Mouse (Mus musculus) G1E-ER4 (cell line): ENCODE data around the gene Fads1. TPM values are rescaled to one million over a fixed set of nuclear protein-coding genes. Genes with fewer than 3 reads are reported as not detected.

Experiments used
- GATA1 ChIP-seq: IDR thresholded peaks from one replicate; pipeline ENCODE4 v1.8.0; 2012; ENCODE audit warnings: low read length, inconsistent platforms
- polyA plus RNA-seq: library from polyadenylated mRNA; stranded (reverse); fragments of >175 nt; gene quantifications from 2 replicates; pipeline ENCODE4 v1.2.3, GENCODE M21; 2012

Fads1 gene
- polyA plus RNA-seq, 1 experiment: 238 TPM

- TF ChIP-seq GATA1: peak; percentile 45
Measured at GRCm38 (mm10) chr19:10173116-10173718, 9.5 kb upstream of the Fads1 start.

- peak; percentile 86 for TF ChIP-seq GATA1
Measured at GRCm38 (mm10) chr19:10173844-10174539, 8.7 kb upstream of the Fads1 start.

- no peak for TF ChIP-seq GATA1
Measured at GRCm38 (mm10) chr19:10174956-10175355, 7.7 kb upstream of the Fads1 start.

DNA sequence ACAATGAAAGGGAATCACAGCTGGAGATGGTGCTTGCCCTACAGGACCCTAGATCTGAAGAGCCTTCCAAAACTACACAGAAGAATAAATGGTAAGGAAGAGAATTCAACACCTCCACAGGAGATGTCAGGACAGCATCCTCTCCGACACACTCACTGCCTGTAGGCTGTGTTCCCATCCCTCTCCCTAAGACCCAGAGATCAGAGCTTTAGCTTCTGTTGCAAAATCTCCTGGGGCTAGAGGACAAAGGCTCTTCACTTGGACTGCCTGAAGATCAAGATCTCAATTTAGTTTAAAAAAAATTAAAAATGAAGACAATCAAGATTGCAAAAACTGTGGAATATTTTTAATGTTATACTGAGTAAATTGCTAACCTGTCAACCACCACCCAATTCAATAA lies 6.2 kb upstream of the Fads1 start:
- TF ChIP-seq GATA1: no peak

- TF ChIP-seq GATA1: no peak
Measured at GRCm38 (mm10) chr19:10176941-10177372, 5.7 kb upstream of the Fads1 start.

DNA sequence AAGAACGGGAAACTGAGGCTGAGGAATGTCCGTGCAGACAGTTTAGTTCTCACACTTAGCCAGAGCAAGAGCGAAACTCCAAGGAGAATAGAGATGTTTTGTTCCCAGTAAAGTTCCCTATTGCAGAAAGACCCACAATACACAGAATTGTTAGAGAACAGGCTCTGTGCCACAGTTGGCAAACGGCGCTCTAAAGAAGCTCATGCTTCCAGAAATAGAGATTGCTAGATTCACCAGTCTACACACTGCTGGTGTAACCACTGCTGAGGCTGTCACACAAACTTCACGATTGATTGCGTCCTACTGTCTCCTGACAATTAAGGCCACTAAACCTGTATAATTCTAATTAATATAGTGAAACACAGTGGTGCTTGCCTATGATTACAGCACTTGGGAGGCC lies 1.5 kb upstream of the Fads1 start:
- no peak for TF ChIP-seq GATA1

- TF ChIP-seq GATA1: no peak
Measured at GRCm38 (mm10) chr19:10182142-10182541, 546 bp upstream of the Fads1 start.

DNA sequence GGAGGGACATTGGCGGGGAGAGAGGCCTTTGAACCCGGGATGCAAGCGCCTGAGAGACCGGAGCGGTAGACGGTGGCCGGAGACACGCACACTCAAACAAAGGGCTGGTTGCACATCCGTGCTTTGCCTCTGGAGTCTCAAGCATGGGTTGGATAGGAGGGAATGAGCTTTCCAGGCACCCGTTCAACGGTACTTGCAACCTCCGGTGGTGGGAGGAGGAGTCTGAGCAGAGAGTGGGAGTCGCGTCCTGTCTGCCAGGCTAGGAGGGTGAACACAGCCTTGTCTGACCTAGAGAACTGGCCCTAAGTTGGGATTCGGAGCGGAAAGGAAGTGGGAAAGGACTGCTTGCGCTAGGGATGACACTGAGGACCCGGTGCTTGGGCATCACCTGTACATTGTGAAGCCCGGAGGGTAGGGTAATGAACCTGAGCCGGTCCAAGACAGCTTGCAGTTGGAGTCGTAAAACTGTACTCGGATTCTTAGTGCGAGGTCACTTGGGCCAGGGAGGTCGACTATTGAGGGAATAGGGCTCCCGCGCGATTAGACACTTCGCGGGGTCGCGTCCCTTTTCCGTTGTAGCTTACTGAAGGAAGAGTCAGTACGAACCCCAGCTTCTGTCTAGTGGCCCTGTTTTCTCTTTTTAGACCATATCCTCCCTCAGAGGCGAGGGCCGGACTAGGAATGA lies 753 bp downstream of the Fads1 start:
- TF ChIP-seq GATA1: no peak

GRCm38 (mm10) chr19:10184096-10184495 lies 1.4 kb downstream of the Fads1 start:
- no peak for TF ChIP-seq GATA1

DNA sequence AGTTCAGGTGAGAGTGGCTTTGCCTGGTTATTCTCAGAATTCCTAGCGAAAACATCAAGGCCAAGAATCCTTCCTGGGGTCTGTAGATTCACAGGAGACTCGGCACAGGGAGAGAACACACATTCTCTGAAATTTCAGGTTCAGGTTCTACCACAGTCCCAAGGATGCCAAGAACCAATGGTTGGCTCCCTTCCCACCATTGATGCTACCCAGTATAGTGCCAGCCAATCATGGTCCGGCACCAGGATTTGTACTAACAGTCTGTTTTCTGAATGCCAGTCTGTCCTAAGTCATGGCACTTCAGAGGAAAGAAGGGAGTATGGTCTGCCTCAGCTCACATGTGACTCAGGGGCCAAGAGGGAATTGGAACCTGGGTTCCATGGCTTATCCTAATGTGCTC lies 3.2 kb downstream of the Fads1 start:
- no peak for TF ChIP-seq GATA1

DNA sequence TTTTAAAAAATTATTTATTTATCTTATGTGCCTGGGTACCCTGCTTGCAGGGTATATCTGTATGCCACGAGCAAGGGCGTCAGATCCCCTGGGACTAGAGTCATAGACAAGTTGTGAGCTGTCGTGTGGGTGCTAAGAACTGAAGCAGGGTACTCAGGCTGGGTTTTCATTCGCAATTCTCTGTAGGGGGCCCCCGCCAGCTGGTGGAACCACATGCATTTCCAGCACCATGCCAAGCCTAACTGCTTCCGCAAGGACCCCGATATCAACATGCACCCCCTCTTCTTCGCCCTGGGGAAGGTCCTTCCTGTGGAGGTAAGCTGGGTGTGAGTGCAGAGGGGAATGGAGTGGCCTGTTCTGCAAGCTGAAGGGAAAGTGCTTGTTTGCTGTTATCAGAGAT lies 3.9 kb downstream of the Fads1 start:
- no peak for TF ChIP-seq GATA1

DNA sequence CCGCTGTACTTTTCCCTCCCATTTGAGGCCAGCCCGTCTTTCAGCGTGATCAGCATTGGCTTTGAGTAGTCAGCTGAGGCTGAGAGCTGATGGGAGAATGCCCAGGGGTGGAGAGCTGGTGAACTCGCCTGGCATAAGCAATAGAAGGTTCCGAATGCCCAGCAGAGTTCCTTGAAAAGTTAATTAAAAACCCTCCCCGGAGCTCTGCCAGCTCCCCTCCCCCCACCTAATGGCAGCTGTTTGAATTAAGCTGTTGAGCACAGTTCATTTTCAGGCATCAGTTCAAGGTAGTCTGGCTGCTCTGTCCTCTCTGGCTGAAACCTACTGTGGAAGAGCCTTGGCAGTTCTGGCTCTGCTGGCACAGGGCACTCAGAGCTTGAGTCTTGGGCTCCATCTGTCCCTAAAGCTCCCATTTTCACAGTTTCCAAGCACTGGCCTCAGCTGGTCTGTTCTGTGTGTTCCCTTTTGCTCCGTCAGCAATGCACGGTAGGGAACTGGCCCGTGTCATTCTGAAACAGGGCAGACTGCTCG lies 5.7 kb downstream of the Fads1 start:
- no peak for TF ChIP-seq GATA1

DNA sequence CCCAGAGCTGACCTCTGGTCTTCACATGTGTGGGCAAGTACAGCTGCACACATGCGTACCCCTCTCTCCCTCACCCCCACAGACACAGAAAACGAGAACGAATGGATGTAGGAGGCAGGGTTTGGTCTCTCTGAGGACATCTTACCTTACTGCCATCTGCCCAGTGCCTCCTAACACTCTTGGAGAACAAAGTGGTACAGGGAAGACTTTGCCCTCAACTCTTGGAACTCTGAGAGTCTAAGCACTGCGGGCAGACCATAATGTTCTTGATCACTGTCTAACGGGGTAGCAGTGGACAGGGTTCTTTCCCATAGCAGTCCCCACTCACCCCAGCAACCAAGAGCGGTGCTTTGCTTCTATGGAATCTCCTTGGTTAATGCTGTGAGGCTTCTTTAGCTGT lies 6.3 kb downstream of the Fads1 start:
- no peak for TF ChIP-seq GATA1

- no peak for TF ChIP-seq GATA1
Measured at GRCm38 (mm10) chr19:10189940-10190339, 7.3 kb downstream of the Fads1 start.

DNA sequence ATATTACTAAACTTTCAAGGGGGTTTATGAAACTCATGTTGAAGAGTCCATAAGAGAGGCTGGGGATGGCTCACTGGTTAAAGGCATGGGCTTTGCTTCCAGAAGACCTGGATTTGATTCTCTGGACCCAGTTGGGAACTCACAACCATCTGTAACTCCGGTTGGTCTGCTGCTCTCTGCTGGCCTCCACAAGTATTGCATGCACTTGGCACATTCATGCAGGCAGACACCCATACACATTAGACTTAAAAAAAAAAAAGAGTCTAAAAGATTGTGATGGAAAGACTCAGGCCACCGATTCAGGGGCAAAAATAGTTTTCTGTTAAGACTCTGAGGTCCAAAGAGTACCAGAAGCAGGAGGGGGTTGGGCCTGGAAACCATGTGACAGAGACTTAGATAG lies 8.1 kb downstream of the Fads1 start:
- no peak for TF ChIP-seq GATA1

DNA sequence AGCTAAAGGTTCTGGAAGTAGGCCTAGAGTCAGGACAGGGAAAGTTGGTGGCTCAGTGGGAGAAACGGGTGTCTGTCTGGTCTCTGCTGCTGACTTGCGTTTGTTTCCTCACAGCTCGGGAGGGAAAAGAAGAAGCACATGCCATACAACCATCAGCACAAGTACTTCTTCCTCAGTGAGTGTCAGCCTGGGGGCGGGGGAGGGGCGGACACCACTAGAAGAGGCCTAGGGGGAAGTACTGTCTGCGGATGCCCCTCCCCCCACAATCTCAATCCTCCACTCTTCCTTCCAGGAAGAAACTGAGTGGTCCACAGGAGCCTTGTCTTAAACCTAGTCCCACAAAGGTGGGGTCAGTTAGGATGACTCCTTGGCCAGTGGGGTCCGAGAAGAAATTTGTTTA lies 8.6 kb downstream of the Fads1 start:
- TF ChIP-seq GATA1: no peak
